21 mouse cellular contexts compared by ENCODE assay signal in genomic region chr7:49863753-49864152, GRCm38 (mm10). TPM values are rescaled to one million over a fixed set of nuclear protein-coding genes. Genes with fewer than 3 reads are reported as not detected.
DNase-seq lines count a peak whose midpoint lies in the region; ATAC-seq and TF ChIP-seq lines count a peak whose summit lies in the region.
"Had no signal": no experiment of that assay in that cellular context is flagged by ENCODE, and none has a peak within 500 bp of the region (broad histone marks: within the 10 kb centered on the region; RNA-seq: fewer than 3 reads in every experiment).

No protein-coding gene starts in this region.

- no peaks in the 10 kb centered on the region for H3K9me3 ChIP-seq in hindbrain, embryonic 12.5 days (replicated peaks)
- no peaks in the 10 kb centered on the region for H3K9me3 ChIP-seq in hindbrain, embryonic 10.5 days
- no peaks in the 10 kb centered on the region for H3K9me3 ChIP-seq in ES-Bruce4 (replicated peaks; ENCODE audit: control insufficient read depth, insufficient read depth, low read length, poor library complexity, severe bottlenecking)
- no peaks in the 10 kb centered on the region for H3K9me3 ChIP-seq in midbrain, embryonic 14.5 days (ENCODE audit: control insufficient read depth, low read length)
- no peaks in the 10 kb centered on the region for H3K9me3 ChIP-seq in limb, embryonic 10.5 days (replicated peaks)
- H3K9me3 ChIP-seq: embryonic facial prominence, embryonic 13.5 days; heart, embryonic 12.5 days; megakaryocyte, embryonic 14.5 days; neural tube, embryonic 12.5 days had no signal

- no peaks in the 10 kb centered on the region for H3K36me3 ChIP-seq in hindbrain, embryonic 12.5 days
- peaks cover 11% of the 10 kb centered on the region; the same call in 1 of the 2 replicates for H3K36me3 ChIP-seq in hindbrain, embryonic 10.5 days
- peaks cover 14% of the 10 kb centered on the region for H3K36me3 ChIP-seq in ES-Bruce4 (ENCODE audit: control insufficient read depth, insufficient read depth, low read length, poor library complexity, severe bottlenecking)
- peaks cover 2% of the 10 kb centered on the region for H3K36me3 ChIP-seq in midbrain, embryonic 14.5 days (ENCODE audit: control insufficient read depth, insufficient read depth, low read length)
- peaks cover 9% of the 10 kb centered on the region for H3K36me3 ChIP-seq in limb, embryonic 10.5 days
- H3K36me3 ChIP-seq: neural tube, embryonic 12.5 days had no signal

- no peak for TF ChIP-seq CTCF in ES-Bruce4 (IDR thresholded peaks at IDR 0.05; ENCODE audit: low read depth, low read length)

- H3K4me2 ChIP-seq in hindbrain, embryonic 12.5 days (replicated peaks) = no peak overlapping the region
- no peak overlapping the region for H3K4me2 ChIP-seq in midbrain, embryonic 14.5 days (ENCODE audit: low read length)
- H3K4me2 ChIP-seq: embryonic facial prominence, embryonic 13.5 days; heart, embryonic 12.5 days; neural tube, embryonic 12.5 days had no signal

- no peak overlapping the region for H3K9ac ChIP-seq in hindbrain, embryonic 12.5 days
- no peak overlapping the region for H3K9ac ChIP-seq in ES-Bruce4 (ENCODE audit: low read depth, poor library complexity, severe bottlenecking)
- no peak overlapping the region for H3K9ac ChIP-seq in midbrain, embryonic 14.5 days (replicated peaks; ENCODE audit: low read length)
- H3K9ac ChIP-seq: embryonic facial prominence, embryonic 13.5 days; heart, embryonic 12.5 days; neural tube, embryonic 12.5 days had no signal

- WGBS in hindbrain, embryonic 12.5 days = 62% methylated on average over 3 of the region's 3 CpGs
- 65% methylated on average over 3 of the region's 3 CpGs for WGBS in hindbrain, embryonic 10.5 days
- WGBS in midbrain, embryonic 14.5 days = 37% methylated on average over 3 of the region's 3 CpGs
- 72% methylated on average over 3 of the region's 3 CpGs for whole genome bisulfite sequencing in limb, embryonic 10.5 days

- TF ChIP-seq EP300 in ES-Bruce4 (IDR thresholded peaks at IDR 0.05; ENCODE audit: insufficient read depth, low read depth, low read length) = no peak

- H3K4me1 ChIP-seq in hindbrain, embryonic 12.5 days = no peaks in the 10 kb centered on the region
- 0 out of 2 replicates have a peak, but pooled peaks cover 2% of the 10 kb centered on the region for H3K4me1 ChIP-seq in hindbrain, embryonic 10.5 days (replicated peaks)
- peaks cover 1% of the 10 kb centered on the region for H3K4me1 ChIP-seq in ES-Bruce4 (ENCODE audit: control insufficient read depth, insufficient read depth, low read length)
- H3K4me1 ChIP-seq in midbrain, embryonic 14.5 days (ENCODE audit: control insufficient read depth, insufficient read depth, low read length) = no peaks in the 10 kb centered on the region
- H3K4me1 ChIP-seq in limb, embryonic 10.5 days = no peaks in the 10 kb centered on the region
- H3K4me1 ChIP-seq: embryonic facial prominence, embryonic 13.5 days; heart, embryonic 12.5 days; megakaryocyte, embryonic 14.5 days; neural tube, embryonic 12.5 days had no signal

- no peak overlapping the region; the same call in 1 of the 2 replicates for H3K27ac ChIP-seq in hindbrain, embryonic 12.5 days
- H3K27ac ChIP-seq in hindbrain, embryonic 10.5 days = no peak overlapping the region
- peak overlapping the region; percentile 67 for H3K27ac ChIP-seq in ES-Bruce4 (ENCODE audit: insufficient read depth, low read length)
- H3K27ac ChIP-seq in midbrain, embryonic 14.5 days (replicated peaks; ENCODE audit: low read depth, low read length) = no peak overlapping the region
- no peak overlapping the region for H3K27ac ChIP-seq in limb, embryonic 10.5 days
- H3K27ac ChIP-seq: embryonic facial prominence, embryonic 13.5 days; left cerebral cortex, adult 2 months; neural tube, embryonic 12.5 days; stomach, postnatal 0 days had no signal

- ATAC-seq in hindbrain, embryonic 12.5 days (ENCODE audit: low FRiP score) = 0 out of 2 replicates have a peak, but pooled peaks have one; percentile 33
- ATAC-seq in midbrain, embryonic 14.5 days (ENCODE audit: low FRiP score, low TSS enrichment) = peak; percentile 46; the same call in 1 of the 2 replicates
- no peak for ATAC-seq in megakaryocyte, adult 5-6 weeks (ENCODE audit: poor library complexity, severe bottlenecking)

- DNase-seq in hindbrain, embryonic 10.5 days (ENCODE audit: low spot score) = no peak
- peak; percentile 18 for DNase-seq in c-Kit-positive CD71-positive TER-119-positive erythroid progenitor cells, embryonic 14.5 days (ENCODE audit: low spot score)
- peak; percentile 33 for DNase-seq in midbrain, embryonic 14.5 days
- DNase-seq in limb, embryonic 10.5 days (ENCODE audit: low spot score) = no peak
- DNase-seq: adrenal gland, postnatal 10 days; cerebellum, postnatal 14 days; gastrocnemius, postnatal 10 days; heart, postnatal 4 days; kidney, adult 18-20 months; lung, adult 2 months; thymus, postnatal 36 days had no signal

- no peak for TF ChIP-seq POLR2A in ES-Bruce4 (IDR thresholded peaks at IDR 0.05; ENCODE audit: insufficient read depth, low read length)

- no peak overlapping the region for H3K4me3 ChIP-seq in hindbrain, embryonic 12.5 days
- no peak overlapping the region for H3K4me3 ChIP-seq in hindbrain, embryonic 10.5 days
- no peak overlapping the region for H3K4me3 ChIP-seq in ES-Bruce4 (ENCODE audit: low read depth, low read length)
- H3K4me3 ChIP-seq in midbrain, embryonic 14.5 days (replicated peaks; ENCODE audit: low read depth, low read length) = no peak overlapping the region
- no peak overlapping the region for H3K4me3 ChIP-seq in limb, embryonic 10.5 days
- H3K4me3 ChIP-seq: embryonic facial prominence, embryonic 13.5 days; heart, embryonic 12.5 days; left cerebral cortex, adult 2 months; megakaryocyte, embryonic 14.5 days; neural tube, embryonic 12.5 days had no signal

- no peaks in the 10 kb centered on the region for H3K27me3 ChIP-seq in hindbrain, embryonic 12.5 days
- H3K27me3 ChIP-seq in hindbrain, embryonic 10.5 days (ENCODE audit: insufficient read depth, poor library complexity, severe bottlenecking) = no peaks in the 10 kb centered on the region
- H3K27me3 ChIP-seq in ES-Bruce4 (ENCODE audit: control insufficient read depth, insufficient read depth, low read length, poor library complexity, severe bottlenecking) = no peaks in the 10 kb centered on the region
- H3K27me3 ChIP-seq in midbrain, embryonic 14.5 days (ENCODE audit: control insufficient read depth, insufficient read depth, low read length) = no peaks in the 10 kb centered on the region
- H3K27me3 ChIP-seq in limb, embryonic 10.5 days (ENCODE audit: low read depth, poor library complexity, severe bottlenecking) = no peaks in the 10 kb centered on the region
- H3K27me3 ChIP-seq: embryonic facial prominence, embryonic 13.5 days; heart, embryonic 12.5 days; neural tube, embryonic 12.5 days had no signal

RNA-seq across cellular contexts. Expression of gene Slc6a5, which starts 46.2 kb away (rescaled TPM):
- 8.2 and 10.0 TPM in 2 replicates for polyA plus RNA-seq in hindbrain, embryonic 12.5 days (2016; fragmentation: Nextera tagmentation; extraction: Ambion mirVana)
- 0.60 and 4.1 TPM in 2 replicates for polyA plus RNA-seq in hindbrain, embryonic 10.5 days (2016; fragmentation: Nextera tagmentation; extraction: Ambion mirVana)
- polyA plus RNA-seq in ES-Bruce4 (2011; ENCODE audit: insufficient read depth, insufficient read length, low read depth, missing spikeins) = not detected in 2 replicates
- polyA plus RNA-seq in midbrain, embryonic 14.5 days (2014; fragmentation: Nextera tagmentation; extraction: Ambion mirVana) = 0.34 and 0.46 TPM in 2 replicates
- total RNA-seq in megakaryocyte, adult 5-6 weeks (2015) = not detected in 2 replicates
- not detected in 2 replicates for total RNA-seq in megakaryocyte, adult 5-6 weeks (2017)
- 0.03 TPM in 1 of 2 replicates, not detected in the other for polyA plus RNA-seq in limb, embryonic 10.5 days (2016; fragmentation: Nextera tagmentation; extraction: Ambion mirVana)
- total RNA-seq: gastrocnemius, postnatal 10 days; heart, postnatal 4 days had no signal
- polyA plus RNA-seq: heart, embryonic 12.5 days; lung, adult 2 months; spleen, adult 2 months; stomach, postnatal 0 days had no signal

Comparison
In these comparisons a context has a peak if more than half of its experiments do, and no peak if none do; other contexts are left out.
1. DNase-seq: peak in c-Kit-positive CD71-positive TER-119-positive erythroid progenitor cells, embryonic 14.5 days (single experiment) and midbrain, embryonic 14.5 days (single experiment); none in hindbrain, embryonic 10.5 days (single experiment) and limb, embryonic 10.5 days (single experiment).